Mouse (Mus musculus) embryonic facial prominence, embryonic 10.5 days (tissue): ENCODE results near the gene Brinp2. TPM values are rescaled to one million over a fixed set of nuclear protein-coding genes. Genes with fewer than 3 reads are reported as not detected.
A peak's percentile ranks its signal among the peaks of the same experiment; 100 is the strongest.

Experiments
- DNase-seq: peaks from one replicate; pipeline ENCODE4 v3.0.0-alpha.2; 2017; ENCODE audit warnings: low spot score
- H3K27ac ChIP-seq: fragments of 300-500 bp; sonication (generic); replicated peaks from 2 replicates; pipeline ENCODE4 v1.5.1; 2016; ENCODE audit warnings: mild to moderate bottlenecking
- H3K27me3 ChIP-seq: fragments of 300-500 bp; sonication (generic); replicated peaks from 2 replicates; pipeline ENCODE4 v1.6.1; 2016; ENCODE audit warnings: low read depth, mild to moderate bottlenecking; ENCODE audit not compliant: poor library complexity, severe bottlenecking
- H3K36me3 ChIP-seq: fragments of 300-500 bp; sonication (generic); replicated peaks from 2 replicates; pipeline ENCODE4 v1.6.1; 2016; ENCODE audit warnings: mild to moderate bottlenecking, moderate library complexity
- H3K4me1 ChIP-seq: fragments of 300-500 bp; sonication (generic); 2 replicates; pipeline ENCODE4 v1.6.1; 2016
- H3K4me3 ChIP-seq: fragments of 300-500 bp; sonication (generic); 2 replicates; pipeline ENCODE4 v1.5.1; 2016; ENCODE audit warnings: mild to moderate bottlenecking, moderate library complexity
- H3K9me3 ChIP-seq: fragments of 300-500 bp; sonication (generic); 2 replicates; pipeline ENCODE4 v1.6.1; 2016; ENCODE audit warnings: mild to moderate bottlenecking
- WGBS: fragments of 180-500 bp; shearing (Covaris S2); methylation state at CpG from one replicate; pipeline ENCODE4 v1.1.7; 2016; 5-methylcytosine and 5-hydroxymethylcytosine counted together
- polyA plus RNA-seq: library from polyadenylated mRNA; unstranded; fragments of >200 nt; fragmentation: Nextera tagmentation; extraction: Ambion mirVana; gene quantifications from 2 replicates; pipeline ENCODE4 v1.2.1, GENCODE M21; 2016

Brinp2 gene
- 0.73 and 1.1 TPM in 2 replicates for polyA plus RNA-seq

- Histone ChIP-seq H3K27me3 (peaks cover 81% of the 10 kb centered on the region), H3K4me3 (peak within 1 kb of the TSS; percentile 64), H3K4me1 (peaks cover 17% of the 10 kb centered on the region), H3K27ac (no peak within 1 kb of the TSS), H3K36me3 (no peaks in the 10 kb centered on the region), H3K9me3 (no peaks in the 10 kb centered on the region)
- DNase-seq, result peak; percentile 86
- under 1% methylated on average over 30 of the region's 30 CpGs for WGBS
Observed at GRCm38 (mm10) chr1:158356051-158356461, at the start of gene Brinp2. Gene Brinp2 (minus strand): TSS chr1:158356326.

- DNase-seq, result no peak
- Histone ChIP-seq H3K27me3 (no peaks in the 10 kb centered on the region), H3K4me3 (no peak overlapping the region), H3K4me1 (no peaks in the 10 kb centered on the region), H3K36me3 (no peaks in the 10 kb centered on the region), H3K27ac (no peak overlapping the region), H3K9me3 (no peaks in the 10 kb centered on the region)
- 88% methylated on average over 2 of the region's 2 CpGs for WGBS
Observed at GRCm38 (mm10) chr1:158400898-158401297, 44.8 kb upstream of the Brinp2 start.

- DNase-seq, result no peak
- Histone ChIP-seq H3K27me3 (no peaks in the 10 kb centered on the region), H3K4me3 (no peak overlapping the region), H3K4me1 (no peaks in the 10 kb centered on the region), H3K27ac (no peak overlapping the region), H3K36me3 (no peaks in the 10 kb centered on the region), H3K9me3 (no peaks in the 10 kb centered on the region)
- 79% methylated on average over 2 of the region's 2 CpGs for WGBS
Observed at GRCm38 (mm10) chr1:158397058-158397457, 40.9 kb upstream of the Brinp2 start.

- no peak for DNase-seq
- Histone ChIP-seq H3K27ac (no peak overlapping the region), H3K9me3 (no peaks in the 10 kb centered on the region), H3K36me3 (no peaks in the 10 kb centered on the region), H3K27me3 (no peaks in the 10 kb centered on the region), H3K4me3 (no peak overlapping the region), H3K4me1 (peaks cover 10% of the 10 kb centered on the region)
- 84% methylated on average over 4 of the region's 4 CpGs for WGBS
Observed at GRCm38 (mm10) chr1:158390693-158391092, 34.6 kb upstream of the Brinp2 start.

GRCm38 (mm10) chr1:158388995-158389394 is 32.9 kb upstream of the Brinp2 start:
- Histone ChIP-seq H3K4me1 (peaks cover 10% of the 10 kb centered on the region), H3K36me3 (no peaks in the 10 kb centered on the region), H3K27ac (no peak overlapping the region), H3K4me3 (no peak overlapping the region), H3K9me3 (no peaks in the 10 kb centered on the region), H3K27me3 (no peaks in the 10 kb centered on the region)
- DNase-seq, result no peak
- WGBS, result 92% methylated on average over 4 of the region's 4 CpGs

GRCm38 (mm10) chr1:158386781-158387180 is 30.7 kb upstream of the Brinp2 start:
- DNase-seq, result no peak
- Histone ChIP-seq H3K27me3 (no peaks in the 10 kb centered on the region), H3K4me3 (no peak overlapping the region), H3K9me3 (no peaks in the 10 kb centered on the region), H3K36me3 (no peaks in the 10 kb centered on the region), H3K4me1 (peaks cover 10% of the 10 kb centered on the region), H3K27ac (no peak overlapping the region)
- WGBS, result 58% methylated on average over 3 of the region's 3 CpGs

GRCm38 (mm10) chr1:158385311-158385710 is 29.2 kb upstream of the Brinp2 start:
- no peaks in the 10 kb centered on the region for H3K27me3 ChIP-seq
- no peak overlapping the region for H3K4me3 ChIP-seq
- H3K4me1 ChIP-seq, result peaks cover 10% of the 10 kb centered on the region
- H3K27ac ChIP-seq, result no peak overlapping the region
- H3K36me3 ChIP-seq, result no peaks in the 10 kb centered on the region
- WGBS, result 98% methylated on average over 2 of the region's 2 CpGs
- no peaks in the 10 kb centered on the region for H3K9me3 ChIP-seq
- DNase-seq, result no peak

GRCm38 (mm10) chr1:158383210-158383609 is 27.1 kb upstream of the Brinp2 start:
- Histone ChIP-seq H3K4me3 (no peak overlapping the region), H3K36me3 (no peaks in the 10 kb centered on the region), H3K27ac (no peak overlapping the region), H3K4me1 (peaks cover 10% of the 10 kb centered on the region), H3K9me3 (no peaks in the 10 kb centered on the region), H3K27me3 (no peaks in the 10 kb centered on the region)
- DNase-seq, result peak; percentile 11
- 69% methylated on average over 3 of the region's 3 CpGs for WGBS

- no peak overlapping the region for H3K4me3 ChIP-seq
- H3K36me3 ChIP-seq, result no peaks in the 10 kb centered on the region
- no peak overlapping the region for H3K27ac ChIP-seq
- H3K4me1 ChIP-seq, result peaks cover 8% of the 10 kb centered on the region
- H3K27me3 ChIP-seq, result no peaks in the 10 kb centered on the region
- WGBS, result 90% methylated on average over 6 of the region's 6 CpGs
- no peaks in the 10 kb centered on the region for H3K9me3 ChIP-seq
- DNase-seq, result no peak
Observed at GRCm38 (mm10) chr1:158382277-158382676, 26.2 kb upstream of the Brinp2 start.

GRCm38 (mm10) chr1:158364461-158364860 is 8.3 kb upstream of the Brinp2 start:
- Histone ChIP-seq H3K4me3 (peak overlapping the region; percentile 18; the same call in 1 of the 2 replicates), H3K4me1 (peaks cover 25% of the 10 kb centered on the region), H3K27ac (no peak overlapping the region), H3K9me3 (no peaks in the 10 kb centered on the region), H3K27me3 (peaks cover 25% of the 10 kb centered on the region), H3K36me3 (no peaks in the 10 kb centered on the region)
- WGBS, result 65% methylated on average over 1 of the region's 1 CpGs
- DNase-seq, result no peak

GRCm38 (mm10) chr1:158362292-158363101 is 6.4 kb upstream of the Brinp2 start:
- H3K4me3 ChIP-seq, result peak overlapping the region; percentile 75
- peak overlapping the region; percentile 92 for H3K27ac ChIP-seq
- H3K36me3 ChIP-seq, result no peaks in the 10 kb centered on the region
- under 1% methylated on average over 37 of the region's 37 CpGs for WGBS
- peaks cover 38% of the 10 kb centered on the region for H3K27me3 ChIP-seq
- peak; percentile 65 for DNase-seq
- peaks cover 25% of the 10 kb centered on the region for H3K4me1 ChIP-seq
- no peaks in the 10 kb centered on the region for H3K9me3 ChIP-seq

GRCm38 (mm10) chr1:158361964-158362291 is 5.8 kb upstream of the Brinp2 start, which contains the start of gene Astn1:
Gene Astn1 (plus strand): TSS chr1:158362273.
- Histone ChIP-seq H3K4me3 (peak within 1 kb of the TSS; percentile 75), H3K36me3 (no peaks in the 10 kb centered on the region), H3K9me3 (no peaks in the 10 kb centered on the region), H3K27ac (peak within 1 kb of the TSS; percentile 92), H3K27me3 (peaks cover 44% of the 10 kb centered on the region), H3K4me1 (peaks cover 26% of the 10 kb centered on the region)
- WGBS, result 1% methylated on average over 2 of the region's 2 CpGs
- DNase-seq, result no peak
